Mouse (Mus musculus) intestine, postnatal 0 days (tissue): ENCODE data around the gene Pramef8. TPM values are rescaled to one million over a fixed set of nuclear protein-coding genes. Genes with fewer than 3 reads are reported as not detected.

Experiments
- ATAC-seq: fragments of 200-750 bp; cut with Nextera tagmentation; 2 replicates; pipeline ENCODE4 v1.8.0; 2017; ENCODE audit warnings: mild to moderate bottlenecking, moderate TSS enrichment, moderate library complexity
- H3K27ac ChIP-seq: fragments of 300-500 bp; sonication (generic); 2 replicates; pipeline ENCODE4 v1.5.1; 2014; ENCODE audit warnings: mild to moderate bottlenecking, low read depth, low read length, moderate library complexity
- H3K27me3 ChIP-seq: fragments of 300-500 bp; sonication (generic); replicated peaks from 2 replicates; pipeline ENCODE4 v1.6.1; 2014; ENCODE audit warnings: low read length, mixed read lengths; ENCODE audit not compliant: control insufficient read depth, insufficient read depth
- H3K36me3 ChIP-seq: fragments of 300-500 bp; sonication (generic); 2 replicates; pipeline ENCODE4 v1.6.1; 2014; ENCODE audit warnings: mild to moderate bottlenecking, moderate library complexity; ENCODE audit not compliant: control insufficient read depth, insufficient read depth
- H3K4me1 ChIP-seq: fragments of 300-500 bp; sonication (generic); replicated peaks from 2 replicates; pipeline ENCODE4 v1.6.1; 2014; ENCODE audit warnings: antibody characterized with exemption, low read length, mixed read lengths; ENCODE audit not compliant: control insufficient read depth, insufficient read depth
- H3K4me2 ChIP-seq: fragments of 300-500 bp; sonication (generic); replicated peaks from 2 replicates; pipeline ENCODE4 v1.6.1; 2014; ENCODE audit warnings: low read depth, mild to moderate bottlenecking, moderate library complexity
- H3K4me3 ChIP-seq: fragments of 300-500 bp; sonication (generic); 2 replicates; pipeline ENCODE4 v1.5.1; 2014; ENCODE audit warnings: low read depth, low read length
- H3K9ac ChIP-seq: fragments of 300-500 bp; sonication (generic); 2 replicates; pipeline ENCODE4 v1.6.1; 2014; ENCODE audit warnings: mild to moderate bottlenecking, low read depth, low read length
- H3K9me3 ChIP-seq: fragments of 300-500 bp; sonication (generic); 2 replicates; pipeline ENCODE4 v1.6.1; 2016; ENCODE audit warnings: mixed run types; ENCODE audit not compliant: control insufficient read depth
- CTCF ChIP-seq: sonication (generic); IDR thresholded peaks from 2 replicates; pipeline ENCODE4 v1.5.1; 2016; ENCODE audit warnings: low read depth, mild to moderate bottlenecking, control low read depth, antibody characterized with exemption, moderate library complexity
- WGBS: fragments of 180-500 bp; shearing (Covaris S2); extraction: QIAGEN DNeasy Blood & Tissue Kit; methylation state at CpG from one replicate; pipeline ENCODE4 v1.1.7; 2014; 5-methylcytosine and 5-hydroxymethylcytosine counted together
- polyA plus RNA-seq: library from polyadenylated mRNA; unstranded; fragments of >200 nt; fragmentation: Nextera tagmentation; extraction: Ambion mirVana; gene quantifications from 2 replicates; pipeline ENCODE4 v1.2.1, GENCODE M21; 2015

Pramef8 gene
- polyA plus RNA-seq: 5.0 and 6.0 TPM in 2 replicates

DNA sequence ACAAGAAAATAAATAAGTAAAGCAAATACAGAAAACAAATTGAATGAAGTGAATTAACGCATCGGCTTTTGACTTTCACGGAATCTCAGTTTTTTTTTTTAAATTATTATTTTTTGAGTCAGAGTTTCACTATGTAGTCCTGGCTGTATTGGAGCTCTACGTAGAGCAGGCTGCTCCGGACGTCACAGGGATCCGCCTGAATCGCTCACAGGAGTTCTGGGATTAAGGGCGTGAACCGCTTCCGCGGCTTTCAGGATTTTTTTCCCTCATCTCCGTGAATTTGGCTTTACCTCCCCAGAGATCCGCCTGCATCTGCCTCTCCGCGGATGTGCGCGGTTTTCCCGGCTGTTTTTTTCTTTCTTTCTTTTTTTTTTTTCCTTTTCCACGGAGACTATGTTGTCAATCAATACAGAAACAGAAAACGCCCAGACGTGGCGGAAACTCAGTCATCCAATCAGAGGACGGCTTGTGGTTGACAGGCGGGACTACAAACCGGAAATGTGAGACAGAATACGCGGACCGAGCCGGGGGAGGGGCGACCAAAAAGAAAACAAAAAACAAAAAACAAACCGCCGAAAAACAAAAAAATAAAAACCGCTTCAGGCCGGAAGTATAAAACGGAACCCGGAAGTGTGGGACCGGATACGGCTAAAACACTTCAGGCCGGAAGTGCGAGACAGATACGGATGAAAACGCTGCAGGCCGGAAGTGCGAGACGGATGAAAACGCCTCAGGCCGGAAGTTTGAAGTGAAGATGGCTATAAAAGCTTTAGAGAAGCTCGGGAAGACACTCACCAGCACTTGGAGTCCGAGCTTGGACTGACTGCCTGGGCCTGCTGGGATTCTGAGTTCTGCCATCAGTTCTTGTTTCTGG is at the start of gene Pramef8:
TSS of gene Pramef8 (plus strand) at position 208 of the 874 bp plus-strand sequence.
- Histone ChIP-seq H3K27ac (peak within 1 kb of the TSS; percentile 75), H3K9me3 (no peaks in the 10 kb centered on the region), H3K4me3 (peak within 1 kb of the TSS; percentile 57), H3K9ac (peak within 1 kb of the TSS; percentile 60), H3K36me3 (peaks cover 16% of the 10 kb centered on the region), H3K4me2 (peak within 1 kb of the TSS; percentile 69), H3K4me1 (0 out of 2 replicates have a peak, but pooled peaks cover 2% of the 10 kb centered on the region), H3K27me3 (no peaks in the 10 kb centered on the region)
- under 1% methylated on average over 50 of the region's 50 CpGs for WGBS
- no peak for TF ChIP-seq CTCF
- peak; percentile 97 for ATAC-seq

DNA sequence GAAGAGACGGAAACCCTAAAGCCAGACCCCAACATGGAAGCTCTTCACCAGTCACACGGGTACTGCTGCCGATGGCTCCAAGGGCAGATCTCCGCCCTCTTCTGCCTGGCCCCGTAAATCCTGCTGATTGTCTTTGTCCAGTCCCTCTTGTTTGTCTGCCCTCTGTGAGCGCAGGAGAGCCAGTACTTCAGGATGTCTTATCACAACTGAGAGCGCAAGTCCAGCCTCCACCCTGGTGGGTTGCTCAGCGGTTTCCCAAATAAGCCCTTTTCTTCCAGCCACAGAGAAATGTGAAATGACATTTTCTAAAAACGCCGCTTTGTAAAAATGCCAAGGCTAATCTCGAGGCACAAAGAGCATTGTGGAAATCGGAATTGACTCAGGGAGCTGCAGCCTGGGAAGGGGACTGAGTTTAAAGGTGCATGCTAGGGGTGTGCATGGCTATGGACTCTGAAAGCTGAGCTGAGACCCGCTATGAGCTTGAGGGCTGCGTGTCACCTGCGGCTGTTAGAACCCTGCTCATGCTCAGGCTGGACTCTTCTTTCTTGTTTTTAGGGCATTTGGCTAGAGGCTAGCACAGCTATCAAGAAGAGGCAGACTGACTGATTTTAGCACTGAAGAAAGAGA is 45.7 kb upstream of the Pramef8 start:
- WGBS: 42% methylated on average over 15 of the region's 15 CpGs
- TF ChIP-seq CTCF: no peak
- no peak overlapping the region for H3K9ac ChIP-seq

DNA sequence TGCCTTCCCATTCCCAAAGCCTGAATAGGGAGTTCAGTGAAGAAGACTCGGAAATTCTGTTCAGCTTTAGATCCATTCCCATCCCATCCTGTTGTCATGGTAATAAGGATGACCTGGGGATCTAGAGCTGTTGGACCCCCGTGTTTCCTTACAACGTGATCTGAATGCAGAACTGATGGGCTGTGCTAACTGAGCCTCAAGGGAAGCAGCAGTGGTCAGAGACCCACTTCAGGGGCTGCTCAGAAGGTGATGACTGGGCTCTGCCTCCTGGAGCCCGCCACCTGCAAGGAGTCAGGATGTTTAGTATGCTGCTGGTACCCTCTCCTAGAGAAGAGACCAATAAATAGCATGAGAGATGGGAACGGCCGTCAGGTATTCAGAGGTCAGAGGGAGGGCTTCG is 32.7 kb upstream of the Pramef8 start:
- ATAC-seq: no peak
- Histone ChIP-seq H3K4me3 (no peak overlapping the region), H3K4me1 (no peaks in the 10 kb centered on the region), H3K36me3 (no peaks in the 10 kb centered on the region), H3K27me3 (0 out of 2 replicates have a peak, but pooled peaks cover 7% of the 10 kb centered on the region), H3K27ac (no peak overlapping the region), H3K4me2 (no peak overlapping the region), H3K9ac (no peak overlapping the region), H3K9me3 (no peaks in the 10 kb centered on the region)
- TF ChIP-seq CTCF: no peak
- WGBS: 44% methylated on average over 7 of the region's 7 CpGs

More for the DNA sequence above, 45.7 kb upstream of the Pramef8 start:
- Histone ChIP-seq H3K36me3 (no peaks in the 10 kb centered on the region), H3K27me3 (no peaks in the 10 kb centered on the region), H3K9me3 (no peaks in the 10 kb centered on the region), H3K4me3 (no peak overlapping the region), H3K4me2 (no peak overlapping the region), H3K4me1 (no peaks in the 10 kb centered on the region), H3K27ac (no peak overlapping the region)
- no peak for ATAC-seq

DNA sequence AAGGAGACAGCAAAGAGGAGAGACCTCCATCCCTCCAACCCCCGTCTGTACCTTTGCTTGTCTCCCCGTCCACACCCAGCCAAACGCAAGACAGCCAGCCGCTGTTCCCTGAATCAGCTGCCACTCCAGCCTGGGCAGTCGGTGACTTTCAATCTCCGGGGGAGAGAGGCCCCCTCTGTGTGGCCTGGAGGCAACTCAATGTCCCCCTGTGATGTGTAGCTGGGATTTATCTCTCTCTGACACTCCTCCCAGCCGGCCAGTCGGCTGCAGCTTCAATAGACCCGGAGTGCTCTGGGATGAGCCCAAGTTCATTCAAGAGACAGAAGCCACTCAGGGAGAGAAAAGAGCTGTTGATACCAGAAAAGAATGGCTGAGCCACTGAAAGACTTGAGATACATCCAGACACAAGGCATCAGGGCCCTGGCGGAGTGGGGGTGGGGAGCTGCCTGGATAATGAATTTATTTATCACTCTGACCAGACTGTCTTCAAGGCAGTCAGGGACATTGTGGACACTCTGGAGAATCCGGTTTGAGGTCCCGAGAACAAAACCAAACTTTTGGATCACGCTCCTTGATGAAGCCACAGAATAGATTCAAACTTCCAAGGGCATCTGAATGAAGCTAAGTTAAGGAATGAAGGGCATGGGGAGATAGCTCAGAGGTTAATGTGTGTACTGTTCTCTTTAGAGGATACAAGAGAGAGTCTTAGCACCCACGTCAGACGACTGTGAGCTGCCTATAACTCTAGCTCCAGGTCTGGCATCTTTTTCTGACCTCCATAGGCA is 32.1 kb upstream of the Pramef8 start:
- Histone ChIP-seq H3K27ac (no peak overlapping the region), H3K4me3 (no peak overlapping the region), H3K4me1 (no peaks in the 10 kb centered on the region), H3K27me3 (0 out of 2 replicates have a peak, but pooled peaks cover 7% of the 10 kb centered on the region), H3K9me3 (no peaks in the 10 kb centered on the region), H3K9ac (no peak overlapping the region), H3K4me2 (no peak overlapping the region), H3K36me3 (no peaks in the 10 kb centered on the region)
- no peak for TF ChIP-seq CTCF
- ATAC-seq: no peak
- 30% methylated on average over 15 of the region's 15 CpGs for WGBS

DNA sequence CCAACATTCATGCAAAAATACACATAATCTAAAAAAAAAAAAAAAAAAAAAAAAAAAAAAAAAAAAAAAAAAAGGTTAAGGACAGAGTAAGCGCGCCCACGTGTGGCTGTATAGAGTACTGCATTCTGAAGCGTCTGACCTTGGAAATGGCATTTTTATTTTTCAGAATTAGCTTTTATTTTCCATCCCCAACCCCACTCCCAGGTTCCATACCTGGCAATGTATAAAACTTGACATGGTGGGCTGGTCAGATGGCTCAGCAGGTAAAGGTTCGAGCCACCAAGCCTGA is 31.6 kb upstream of the Pramef8 start:
- H3K36me3 ChIP-seq: no peaks in the 10 kb centered on the region
- TF ChIP-seq CTCF: peak; percentile 74
- no peak overlapping the region for H3K4me3 ChIP-seq
- no peak for ATAC-seq
- no peak overlapping the region for H3K4me2 ChIP-seq
- 2% methylated on average over 5 of the region's 5 CpGs for WGBS
- H3K27ac ChIP-seq: no peak overlapping the region
- H3K9ac ChIP-seq: no peak overlapping the region
- no peaks in the 10 kb centered on the region for H3K4me1 ChIP-seq
- H3K9me3 ChIP-seq: no peaks in the 10 kb centered on the region
- 0 out of 2 replicates have a peak, but pooled peaks cover 7% of the 10 kb centered on the region for H3K27me3 ChIP-seq

DNA sequence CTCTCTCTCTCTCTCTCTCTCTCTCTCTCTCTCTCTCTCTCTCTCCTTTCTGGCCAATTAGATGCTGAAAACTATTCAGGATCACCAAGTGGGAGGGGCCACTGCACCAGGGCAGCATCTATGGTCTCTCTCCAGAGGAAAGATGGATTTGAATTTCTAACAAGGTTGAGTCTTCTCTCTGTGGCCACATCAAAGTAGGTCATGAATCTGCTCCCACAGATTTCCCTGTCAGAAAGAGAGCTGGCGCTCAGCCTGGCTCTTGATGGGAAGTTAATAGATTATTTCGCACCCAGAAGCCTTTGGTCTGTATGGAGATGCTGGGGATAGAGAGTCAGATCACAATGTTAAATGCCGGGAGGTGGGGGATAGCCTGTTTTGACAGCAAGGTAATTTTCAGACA is 30.1 kb upstream of the Pramef8 start:
- no peak for TF ChIP-seq CTCF
- 74% methylated on average over 3 of the region's 3 CpGs for WGBS
- H3K4me1 ChIP-seq: no peaks in the 10 kb centered on the region
- H3K4me2 ChIP-seq: no peak overlapping the region
- H3K4me3 ChIP-seq: no peak overlapping the region
- no peaks in the 10 kb centered on the region for H3K36me3 ChIP-seq
- 0 out of 2 replicates have a peak, but pooled peaks cover 7% of the 10 kb centered on the region for H3K27me3 ChIP-seq
- ATAC-seq: no peak
- no peak overlapping the region for H3K9ac ChIP-seq
- no peaks in the 10 kb centered on the region for H3K9me3 ChIP-seq
- no peak overlapping the region for H3K27ac ChIP-seq
